Mouse (Mus musculus) brain, embryonic 14.5 days (tissue): Measurements from ENCODE around the gene Rps6ka5.

ENCODE experiments used
- CTCF ChIP-seq: fragments of 200-500 bp; IDR thresholded peaks from 2 replicates; pipeline ENCODE4 v1.5.1; 2012; ENCODE audit warnings: inconsistent platforms, mild to moderate bottlenecking, moderate library complexity, borderline replicate concordance; ENCODE audit not compliant: insufficient read depth, insufficient read length; ENCODE audit errors: extremely low read depth
- POLR2A ChIP-seq: fragments of 200-500 bp; IDR thresholded peaks from 2 replicates; pipeline ENCODE4 v1.6.1; 2012; ENCODE audit warnings: mild to moderate bottlenecking, inconsistent platforms, borderline replicate concordance; ENCODE audit not compliant: poor library complexity, insufficient read depth, insufficient read length, severe bottlenecking; ENCODE audit errors: extremely low read depth

DNA sequence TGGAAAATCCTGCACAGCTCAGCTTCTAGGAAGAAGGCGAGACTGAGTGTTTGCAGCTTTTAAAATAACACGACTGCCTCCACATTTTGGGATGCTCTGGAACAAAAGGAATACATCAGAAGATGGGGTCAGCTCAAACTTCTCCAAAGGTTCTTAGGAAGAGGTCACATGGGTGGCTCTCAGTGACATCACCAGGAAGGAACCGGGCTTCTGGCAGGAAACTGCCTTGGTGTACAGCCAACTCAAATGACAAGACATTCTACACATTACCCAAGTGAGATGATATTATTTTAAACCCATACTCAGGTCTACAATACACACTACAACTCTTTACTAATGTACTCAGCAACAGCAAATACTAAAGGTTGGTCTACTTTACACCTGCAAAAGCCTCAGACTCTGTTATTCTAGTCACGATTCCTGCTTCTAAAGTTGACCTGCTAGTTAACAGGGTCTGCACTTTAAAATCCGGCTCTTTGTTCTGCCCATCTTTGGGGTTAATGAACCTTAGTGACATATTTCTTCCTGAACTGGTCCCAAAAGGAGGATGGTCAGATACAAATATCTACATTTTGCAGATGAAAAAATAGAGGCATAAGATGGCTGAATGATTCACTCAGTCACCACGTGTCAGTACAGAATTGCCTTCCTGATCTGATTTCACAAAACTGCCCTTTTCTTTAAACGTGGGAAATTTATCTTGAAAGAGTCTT is 188.2 kb downstream of the Rps6ka5 start:
- TF ChIP-seq CTCF (no peak), POLR2A (no peak)
